Mouse (Mus musculus) right cerebral cortex, postnatal 36 days (tissue): Measurements from ENCODE around the gene Saa4.
"Not testable (repeated sequence)": the region's sequence is repeated elsewhere in the genome, so short reads cannot be mapped to it uniquely, and the experiment has no call there.

ENCODE experiments used
- DNase-seq, 2 experiments: peaks; one replicate each; pipeline ENCODE4 v3.0.0; 2022; ENCODE audit warnings: low spot score in 2 of 2, mixed read lengths in 1 of 2

Saa4 gene

DNA sequence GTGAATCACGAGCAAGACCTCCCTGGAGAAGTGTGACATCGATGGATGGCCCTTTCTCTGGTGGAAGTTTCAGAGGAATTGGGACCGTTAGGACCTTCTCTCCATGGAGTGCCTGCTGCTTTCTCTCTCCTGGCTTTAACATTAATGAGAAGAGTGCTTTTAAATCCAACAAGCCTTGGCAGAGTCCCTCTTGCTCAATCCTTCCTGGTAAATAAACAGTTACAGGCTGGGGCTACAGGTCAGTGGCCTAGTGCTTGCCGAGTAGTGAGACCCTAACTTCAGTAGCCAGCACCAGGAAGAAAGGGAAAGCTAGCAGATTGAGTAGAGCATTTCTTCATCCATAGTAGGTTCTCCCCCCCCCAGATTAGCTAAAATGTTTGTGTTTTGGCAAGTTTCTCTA lies at the start of gene Saa4:
Saa4 (minus strand) TSS at position 146 of the 400 bp plus-strand sequence.
- no peak for DNase-seq

DNA sequence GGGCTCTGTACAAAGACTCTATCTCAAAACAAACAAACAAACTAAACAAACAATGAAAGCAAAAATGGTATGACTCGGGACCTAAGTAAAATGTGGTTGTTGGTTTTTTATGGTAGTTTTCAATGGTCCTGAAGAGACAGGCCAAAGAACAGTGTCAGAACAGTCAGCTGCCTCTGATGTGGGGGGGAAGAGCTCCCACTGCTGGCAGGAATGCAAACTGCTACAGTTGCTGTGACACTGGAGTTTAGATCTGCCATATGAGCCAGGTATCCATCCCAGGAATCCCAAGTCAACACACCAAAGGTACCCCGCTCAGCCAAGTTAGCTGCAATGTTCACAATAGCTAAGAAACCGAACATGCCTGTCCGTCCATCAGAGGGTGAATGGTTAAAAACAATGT lies 38.3 kb upstream of the Saa4 start:
- peak in 1 of 2 experiments; percentile 14 for DNase-seq

DNA sequence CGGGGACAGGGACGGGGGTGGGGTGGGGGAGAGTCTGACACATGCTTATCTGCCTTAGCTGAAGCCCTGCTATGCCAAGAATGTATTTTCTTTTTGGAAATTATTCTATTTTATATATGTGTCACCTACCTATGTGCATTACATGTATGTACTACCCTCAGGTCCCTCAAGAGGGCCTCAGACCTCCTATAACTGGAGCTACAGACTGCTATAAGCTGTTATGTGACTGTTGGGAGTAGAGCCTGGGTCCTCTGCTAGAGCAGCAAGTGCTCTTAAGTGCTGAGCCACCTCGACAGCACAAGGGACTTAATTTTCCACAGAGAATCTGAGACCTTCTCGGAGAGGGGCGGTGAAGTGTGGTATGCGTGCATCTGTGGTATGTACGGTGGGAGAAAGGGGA lies 36.0 kb upstream of the Saa4 start:
- no peak for DNase-seq

DNA sequence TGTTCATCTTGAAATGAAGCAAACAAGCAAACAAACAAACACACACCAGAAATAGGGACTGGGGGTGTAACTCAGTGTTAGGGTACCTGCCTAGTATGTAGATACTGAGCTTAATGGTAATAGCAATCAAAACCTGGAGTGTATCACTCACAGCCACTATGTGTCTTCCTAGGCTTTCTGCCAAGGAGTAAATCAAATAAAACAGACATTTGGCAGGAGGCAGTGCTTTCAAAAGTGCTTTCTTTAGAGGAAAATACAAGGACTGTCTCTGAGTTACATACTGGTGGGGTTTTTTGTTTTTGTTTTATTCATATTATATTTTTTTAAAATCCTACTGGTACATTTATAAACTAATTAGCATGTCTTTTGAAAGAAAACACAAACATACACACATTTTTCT lies 35.0 kb upstream of the Saa4 start:
- DNase-seq = no peak

DNA sequence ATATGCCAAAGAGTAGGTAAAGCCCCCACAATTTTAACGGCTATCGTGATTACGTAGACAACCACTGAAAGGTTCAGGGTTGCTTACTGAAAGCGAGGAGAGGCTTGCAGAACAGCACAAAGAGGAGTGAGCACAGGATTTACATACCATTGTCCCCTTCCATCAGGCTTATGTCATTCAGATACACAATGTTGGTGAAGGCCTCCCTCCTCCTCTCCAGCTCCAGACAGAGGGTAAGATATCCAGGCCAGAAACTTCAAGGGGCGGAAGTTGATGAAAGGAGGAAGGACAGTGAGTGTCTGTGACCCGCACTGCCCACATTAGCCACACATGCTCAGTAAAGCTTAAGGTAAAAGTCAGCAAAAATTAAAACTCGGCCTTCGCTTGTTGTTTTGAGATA lies 32.3 kb upstream of the Saa4 start:
- DNase-seq = no peak

DNA sequence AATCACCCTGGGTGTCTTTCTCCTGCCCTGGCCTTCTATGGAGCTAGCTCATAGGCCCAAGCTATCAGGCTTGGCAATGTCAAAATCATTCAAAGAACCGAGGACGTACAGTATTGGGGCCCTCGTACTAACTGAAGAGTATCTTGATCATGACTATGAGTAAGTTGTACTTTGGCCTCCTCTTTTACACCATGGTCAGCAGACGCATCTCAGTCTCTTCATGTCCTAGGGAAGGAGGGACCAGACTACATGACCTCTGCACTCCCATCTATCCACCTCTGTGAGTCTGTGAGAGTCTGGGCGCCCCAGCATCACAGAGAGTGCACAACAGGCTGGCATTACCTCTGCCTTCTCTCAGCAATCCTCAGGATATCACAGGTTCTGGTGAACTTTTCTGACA lies 30.2 kb upstream of the Saa4 start:
- DNase-seq = no peak

- DNase-seq = no peak
Observed at GRCm38 (mm10) chr7:46761049-46761795, 28.8 kb upstream of the Saa4 start.

DNA sequence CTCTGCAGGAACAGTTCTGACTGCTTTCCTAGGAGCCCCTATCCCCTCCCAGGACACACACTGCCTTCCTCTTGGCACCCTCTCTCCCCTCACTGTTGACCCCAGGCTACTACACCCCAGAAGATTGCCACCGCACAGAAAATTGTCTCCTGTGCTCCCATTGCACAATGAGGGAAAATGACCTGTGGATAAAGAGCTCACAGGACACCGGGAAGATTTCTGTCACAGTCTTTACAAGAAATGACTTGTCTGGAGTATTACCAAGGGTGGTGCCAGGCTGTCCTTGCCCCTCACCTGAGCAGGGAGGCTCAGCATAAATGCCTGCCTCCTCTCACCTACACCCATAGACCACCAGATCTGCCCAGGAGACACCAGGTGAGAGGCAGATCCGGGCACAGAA lies 19.1 kb upstream of the Saa4 start, which contains the start of gene Saa2:
Saa2 (plus strand) TSS at position 301 of the 400 bp plus-strand sequence.
- no peak for DNase-seq

DNA sequence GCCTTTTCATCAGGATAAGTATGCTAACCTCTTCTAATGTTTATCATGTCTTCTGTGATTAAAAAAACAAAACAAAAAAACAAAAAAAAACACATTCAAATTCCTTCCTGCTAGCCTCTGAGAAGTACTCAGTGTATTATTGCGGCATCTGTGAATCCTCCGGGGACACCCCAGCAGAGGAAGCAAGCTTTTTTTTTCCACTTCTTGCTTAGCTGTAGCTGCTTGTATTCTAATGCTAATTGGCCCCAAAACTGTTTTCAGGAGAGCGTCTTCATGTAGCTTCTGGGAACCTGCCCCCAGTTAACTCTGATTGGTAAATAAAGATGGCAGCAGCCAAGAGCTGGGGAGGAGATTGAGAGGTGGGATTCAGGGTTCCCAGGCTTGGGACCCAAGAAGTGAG lies 16.1 kb upstream of the Saa4 start:
- no peak for DNase-seq

GRCm38 (mm10) chr7:46746381-46746780 lies 14.0 kb upstream of the Saa4 start:
- no peak for DNase-seq

GRCm38 (mm10) chr7:46745816-46746215 lies 13.4 kb upstream of the Saa4 start:
- no peak for DNase-seq

DNA sequence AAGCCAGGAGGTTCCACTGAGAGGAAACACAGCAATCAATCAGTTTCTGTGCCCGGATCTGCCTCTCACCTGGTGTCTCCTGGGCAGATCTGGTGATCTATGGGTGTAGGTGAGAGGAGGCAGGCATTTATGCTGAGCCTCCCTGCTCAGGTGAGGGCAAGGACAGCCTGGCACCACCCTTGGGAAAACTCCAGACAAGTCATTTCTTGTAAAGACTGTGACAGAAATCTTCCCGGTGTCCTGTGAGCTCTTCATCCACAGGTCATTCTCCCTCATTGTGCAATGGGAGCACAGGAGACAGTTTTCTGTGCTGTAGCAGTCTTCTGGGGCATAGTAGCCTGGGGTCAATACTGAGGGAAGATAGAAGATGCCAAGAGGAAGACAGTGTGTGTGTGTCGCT lies 10.5 kb upstream of the Saa4 start, which contains the start of gene Saa1:
Saa1 (minus strand) TSS at position 101 of the 400 bp plus-strand sequence.
- DNase-seq = not testable (repeated sequence)

- DNase-seq = not testable (repeated sequence)
Observed at GRCm38 (mm10) chr7:46740041-46740440, 7.6 kb upstream of the Saa4 start.

GRCm38 (mm10) chr7:46738561-46739460 lies 6.4 kb upstream of the Saa4 start:
- DNase-seq = no peak

- DNase-seq = no peak
Observed at GRCm38 (mm10) chr7:46734983-46735382, 2.6 kb upstream of the Saa4 start.

DNA sequence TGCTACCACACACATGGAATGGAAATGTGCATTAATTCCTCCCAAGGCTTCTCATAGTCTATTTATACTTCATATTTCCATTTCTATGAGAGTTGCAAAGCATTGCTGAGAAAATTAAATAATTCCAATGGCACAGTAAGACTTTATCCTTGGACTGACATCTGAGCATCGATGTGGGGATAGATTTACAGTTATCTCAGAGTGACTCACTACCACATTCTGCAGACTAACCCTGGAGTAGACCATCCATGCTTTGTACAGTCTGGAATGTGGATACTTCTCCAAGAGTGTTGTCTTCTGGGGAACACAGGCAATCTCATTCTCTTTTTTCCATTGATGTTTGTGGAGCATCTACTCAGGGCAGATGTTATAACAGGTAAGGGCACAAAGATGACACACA lies 4.8 kb downstream of the Saa4 start:
- DNase-seq = no peak

DNA sequence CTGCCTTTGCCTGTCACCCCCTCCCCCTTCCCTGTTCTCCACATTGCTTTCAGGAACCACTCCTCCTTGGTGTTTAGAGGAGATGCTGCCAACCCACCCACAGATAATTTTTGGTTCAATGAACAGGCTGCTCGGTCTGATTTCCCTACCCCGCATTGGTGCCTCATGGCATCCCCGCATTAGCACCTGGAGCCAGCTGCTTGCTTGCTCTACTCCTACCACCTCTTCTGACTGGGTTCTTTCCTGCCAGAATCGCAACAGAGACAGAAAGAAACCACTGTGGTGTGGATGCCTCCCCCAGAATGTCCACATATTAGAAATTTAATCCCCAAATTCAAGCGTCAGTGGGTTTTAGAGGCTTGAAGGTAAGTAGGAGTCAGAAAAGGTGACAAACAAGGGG lies 8.0 kb downstream of the Saa4 start:
- DNase-seq = peak in 1 of 2 experiments; percentile 20

GRCm38 (mm10) chr7:46723849-46724248 lies 8.6 kb downstream of the Saa4 start:
- no peak for DNase-seq

DNA sequence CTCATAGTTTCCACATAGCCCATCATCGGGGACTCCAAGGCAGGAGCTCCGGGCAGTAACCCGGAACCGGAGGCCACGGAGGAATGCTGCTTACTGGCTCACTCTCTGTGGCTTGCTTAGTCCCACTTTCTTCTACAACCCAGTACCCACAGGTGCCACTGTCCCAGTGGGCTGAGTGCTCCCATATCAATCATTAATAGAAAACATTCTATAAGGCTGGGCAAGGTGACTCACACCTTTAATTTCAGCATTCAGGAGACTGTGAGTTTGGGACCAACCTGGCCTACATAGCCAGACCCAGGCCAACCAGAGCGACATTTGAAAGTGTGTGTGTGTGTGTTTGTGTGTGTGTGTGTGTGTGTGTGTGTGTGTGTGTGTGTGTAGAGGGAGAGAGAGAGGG lies 9.0 kb downstream of the Saa4 start:
- DNase-seq = no peak

DNA sequence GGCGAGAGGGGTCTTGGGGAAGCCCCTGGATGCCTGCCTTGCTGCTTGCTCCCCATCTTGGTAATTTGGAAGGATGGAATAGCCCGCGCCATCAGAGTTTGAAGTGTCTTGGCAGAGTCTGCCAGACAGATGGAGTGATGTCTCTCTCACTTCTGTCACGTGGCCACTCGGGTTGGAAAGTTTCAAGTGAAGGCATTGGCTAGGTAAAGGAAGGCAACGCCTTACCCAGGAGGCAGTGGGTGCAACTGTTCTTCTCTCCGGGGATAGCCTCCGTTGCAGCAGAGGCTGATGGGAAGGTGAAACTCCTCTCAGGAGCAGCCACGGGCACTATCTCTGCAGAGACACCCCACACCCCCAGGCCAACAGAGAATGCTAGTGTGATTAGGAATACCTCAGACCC lies 11.9 kb downstream of the Saa4 start:
- no peak for DNase-seq

GRCm38 (mm10) chr7:46719526-46719925 lies 12.9 kb downstream of the Saa4 start:
- no peak for DNase-seq

- DNase-seq = no peak
Observed at GRCm38 (mm10) chr7:46718591-46719270, 13.7 kb downstream of the Saa4 start.
